Mouse (Mus musculus): Measurements from ENCODE around the gene Rps10. TPM values are rescaled to one million over a fixed set of nuclear protein-coding genes. Genes with fewer than 3 reads are reported as not detected.

Rps10 gene
- total RNA-seq, 2 experiments from 2014 or later, result 444 to 464 TPM

DNA sequence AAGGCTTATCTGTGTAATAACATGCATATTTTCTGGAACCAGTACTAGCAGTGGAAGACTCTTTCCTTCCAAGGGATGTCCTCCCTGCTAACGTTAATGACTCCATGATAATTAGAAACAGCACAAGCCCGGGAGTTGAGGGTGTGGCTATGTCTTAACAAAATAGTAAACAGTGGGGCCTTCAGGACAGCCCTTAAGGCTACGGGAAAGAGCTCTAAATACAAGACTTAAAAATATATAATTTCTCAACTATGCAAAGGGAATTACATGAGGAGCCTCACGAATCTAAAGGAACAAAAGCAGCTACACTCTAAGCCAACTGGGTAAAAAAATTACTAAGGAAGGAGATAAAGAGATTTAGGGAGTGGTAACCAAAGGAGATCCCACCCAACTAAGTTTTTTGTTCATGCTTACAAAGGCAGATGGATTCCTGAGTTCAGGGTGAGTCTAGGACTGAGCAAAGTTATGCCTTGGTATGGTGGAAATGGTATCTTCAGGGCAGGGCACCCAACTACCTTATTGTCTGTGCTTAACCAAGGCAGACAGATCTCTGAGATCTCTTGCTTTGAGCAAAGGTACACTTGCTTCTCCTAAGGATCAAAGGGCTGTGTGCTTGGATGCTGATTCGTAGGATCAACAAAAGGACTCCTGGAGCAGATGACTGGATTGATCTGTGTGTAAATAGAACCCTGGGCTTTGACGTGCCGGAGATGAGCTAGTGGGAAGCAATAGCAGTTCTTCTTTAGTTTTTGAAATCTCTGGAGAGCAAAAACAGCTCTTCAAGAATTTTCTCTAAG, 10.8 kb downstream of the Rps10 start:
- intact Hi-C loops (cut with DNase I), result no loop called here
- no peak overlapping the region for H3K27ac ChIP-seq
- no peak for TF ChIP-seq CTCF (IDR thresholded peaks at IDR 0.05)
- no peak for DNase-seq (ENCODE audit: extremely low spot score in 1 of 2, low spot score in 2 of 2)
- no peak overlapping the region for H3K4me3 ChIP-seq

DNA sequence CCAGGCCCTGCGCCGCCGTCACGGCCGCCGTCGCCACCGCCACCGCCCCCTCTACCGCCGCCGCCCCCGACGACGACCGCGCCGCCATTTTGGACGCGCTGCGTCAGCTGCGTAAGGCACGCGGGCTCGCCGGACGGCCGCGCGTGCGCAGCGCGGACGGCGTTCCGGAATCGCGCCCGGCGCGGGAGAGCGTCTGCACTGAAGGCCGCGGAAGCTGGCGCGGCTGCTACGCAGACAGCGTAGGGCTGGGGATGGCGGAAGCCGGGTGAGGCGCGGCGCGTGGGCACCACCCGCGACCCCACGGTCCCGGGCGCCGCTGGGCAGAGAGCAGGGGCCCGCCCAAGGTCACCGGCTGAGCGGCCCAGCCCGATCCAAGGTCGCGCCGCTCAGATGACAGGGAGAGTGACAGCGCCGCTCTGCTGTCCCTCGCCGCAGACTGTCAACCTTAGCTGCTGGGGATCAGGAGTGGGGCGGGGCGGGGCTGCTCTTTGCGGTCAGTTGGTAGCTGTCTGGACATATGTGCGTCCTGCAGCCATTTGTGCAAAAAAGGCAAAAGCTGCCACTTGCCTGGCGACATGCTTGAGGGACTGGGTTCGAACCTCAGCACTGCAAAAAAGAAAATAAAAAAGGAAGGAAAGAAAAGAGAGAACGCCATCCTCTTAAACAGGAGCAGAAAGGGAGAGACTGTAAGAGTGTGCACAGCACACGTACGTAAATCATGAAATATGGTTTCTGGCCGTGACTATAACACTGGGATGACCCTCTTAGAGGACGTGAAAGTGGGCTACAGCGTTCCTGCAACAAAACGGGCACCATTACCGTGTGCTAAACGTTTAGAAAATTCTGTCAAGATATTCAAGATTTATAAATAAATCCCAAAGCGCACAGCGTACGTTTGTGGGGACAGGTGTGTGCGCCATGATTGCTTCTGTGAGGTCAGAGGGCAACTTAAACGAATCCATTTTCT, 12.8 kb downstream of the Rps10 start, which contains the start of gene Nudt3:
TSS of gene Nudt3 (minus strand) at position 136 of the 967 bp plus-strand sequence.
- no peak for TF ChIP-seq CTCF (IDR thresholded peaks at IDR 0.05)
- Histone ChIP-seq H3K4me3 (peak within 1 kb of the TSS; percentile 73), H3K27ac (peak within 1 kb of the TSS; percentile 99)
- peak; percentile 91 to 92 for DNase-seq (ENCODE audit: extremely low spot score in 1 of 2, low spot score in 2 of 2)
- intact Hi-C loops (cut with DNase I), result loop anchor here (2.0 kb wide), 1 partner anchor 59 kb away; the partner anchor contains the start of gene AI413582

DNA sequence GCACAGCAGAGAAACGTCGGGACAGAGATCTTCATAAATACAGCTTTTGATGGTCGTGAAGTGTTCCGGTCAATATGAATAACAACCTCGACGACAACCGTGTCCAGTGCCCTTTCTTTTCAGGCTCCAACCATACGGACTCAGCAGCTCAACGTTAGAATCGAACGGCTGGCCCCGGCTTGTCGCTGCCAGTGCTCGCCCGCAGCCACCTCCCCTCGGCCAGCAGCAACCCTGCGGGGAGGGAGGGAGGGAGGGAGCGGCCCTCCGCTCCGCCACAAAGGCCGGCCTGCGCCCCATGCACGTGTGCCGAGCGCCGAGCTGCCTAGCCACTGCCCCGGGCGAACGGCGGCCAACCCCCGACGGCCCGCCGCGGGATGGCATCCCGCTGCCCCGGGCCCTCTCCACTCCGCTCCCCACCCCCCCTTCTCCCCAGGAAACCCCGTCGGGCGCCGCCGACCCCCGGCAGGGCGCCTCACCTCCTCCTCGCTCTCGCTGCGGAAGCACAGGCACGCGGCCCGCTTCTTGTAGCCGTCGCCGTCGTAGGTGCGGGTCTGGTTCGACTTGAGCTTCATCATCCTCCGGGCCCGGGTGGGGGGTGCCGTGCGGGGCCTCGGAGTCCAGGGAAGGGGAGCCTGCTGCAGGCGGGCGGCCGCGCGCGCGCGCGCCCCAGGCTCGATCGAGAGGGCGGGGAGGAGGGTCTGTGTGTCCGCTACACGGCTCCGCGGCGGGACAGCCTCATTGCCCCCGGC, 13.7 kb downstream of the Rps10 start:
- peak in 1 of 2 experiments; percentile 33 for DNase-seq (ENCODE audit: extremely low spot score in 1 of 2, low spot score in 2 of 2)
- Histone ChIP-seq H3K4me3 (peak overlapping the region; percentile 73), H3K27ac (peak overlapping the region; percentile 99)
- no peak for TF ChIP-seq CTCF (IDR thresholded peaks at IDR 0.05)
- intact Hi-C loops (cut with DNase I), result loop anchor here (2.0 kb wide), 1 partner anchor 58 kb away; the partner anchor contains the start of gene AI413582

DNA sequence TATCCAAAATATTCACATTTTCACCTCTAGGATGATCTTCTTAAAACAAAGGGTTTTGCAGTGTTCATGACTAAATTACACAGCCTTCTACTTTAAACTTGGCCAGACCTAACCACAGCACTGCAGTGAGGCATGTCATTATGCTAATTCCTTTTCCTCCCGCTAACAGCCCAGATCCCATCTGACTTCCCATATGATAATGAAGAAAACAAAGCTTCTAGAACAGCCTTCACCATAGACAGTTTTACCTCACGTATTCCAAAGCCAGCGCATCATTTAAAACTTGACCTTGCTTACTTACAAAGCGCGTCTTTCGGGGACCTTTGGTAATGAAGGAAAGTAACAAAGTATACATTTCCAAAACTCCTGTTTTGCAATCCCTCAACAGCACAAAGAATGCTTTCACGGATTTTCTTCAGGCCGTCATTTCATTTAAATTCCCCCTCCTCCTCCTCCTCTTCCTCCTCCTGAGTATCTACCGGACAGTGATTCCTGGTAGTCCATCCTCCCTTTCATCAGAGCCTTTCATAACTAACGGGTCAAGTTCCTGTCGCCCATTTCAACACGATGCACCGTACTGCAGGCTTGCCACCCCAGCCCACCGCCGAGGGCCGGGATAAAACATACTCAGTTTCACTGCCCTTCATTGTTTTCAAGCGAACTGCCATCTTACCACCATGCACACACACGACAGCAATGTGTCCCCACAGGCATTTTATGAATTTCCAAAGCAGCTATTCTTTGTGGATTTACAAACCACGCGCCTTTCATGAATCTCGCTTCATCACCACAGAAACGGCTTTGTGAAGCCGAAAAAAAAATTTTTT, 14.6 kb downstream of the Rps10 start:
- Histone ChIP-seq H3K4me3 (peak overlapping the region; percentile 73), H3K27ac (peak overlapping the region; percentile 99)
- TF ChIP-seq CTCF (IDR thresholded peaks at IDR 0.05), result no peak
- no peak for DNase-seq (ENCODE audit: extremely low spot score in 1 of 2, low spot score in 2 of 2)
- intact Hi-C loops (cut with DNase I), result loop anchor here (2.0 kb wide), 1 partner anchor 57 kb away; the partner anchor contains the start of gene AI413582

DNA sequence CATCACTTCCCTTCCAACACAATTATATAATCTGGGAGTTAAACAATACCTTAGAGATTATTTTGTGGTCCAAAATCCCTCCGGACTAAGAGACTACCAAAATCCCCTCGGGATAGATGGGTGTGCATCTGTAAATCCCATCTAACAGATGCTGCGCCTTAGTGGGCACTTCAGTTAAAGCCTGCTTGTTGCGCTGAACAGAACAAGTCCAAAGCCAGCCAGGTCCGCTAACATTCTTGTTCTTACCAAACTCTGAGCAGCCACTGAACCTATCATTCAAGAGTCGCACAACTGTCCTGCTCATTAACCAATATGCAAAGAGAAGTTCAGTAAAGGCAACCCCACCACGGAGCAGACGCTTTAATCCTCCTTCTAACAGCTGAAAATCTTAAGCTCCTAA, 15.3 kb downstream of the Rps10 start:
- TF ChIP-seq CTCF (IDR thresholded peaks at IDR 0.05), result no peak
- intact Hi-C loops (cut with DNase I), result no loop called here
- Histone ChIP-seq H3K4me3 (peak overlapping the region; percentile 73), H3K27ac (peak overlapping the region; percentile 99)
- no peak for DNase-seq (ENCODE audit: extremely low spot score in 1 of 2, low spot score in 2 of 2)

DNA sequence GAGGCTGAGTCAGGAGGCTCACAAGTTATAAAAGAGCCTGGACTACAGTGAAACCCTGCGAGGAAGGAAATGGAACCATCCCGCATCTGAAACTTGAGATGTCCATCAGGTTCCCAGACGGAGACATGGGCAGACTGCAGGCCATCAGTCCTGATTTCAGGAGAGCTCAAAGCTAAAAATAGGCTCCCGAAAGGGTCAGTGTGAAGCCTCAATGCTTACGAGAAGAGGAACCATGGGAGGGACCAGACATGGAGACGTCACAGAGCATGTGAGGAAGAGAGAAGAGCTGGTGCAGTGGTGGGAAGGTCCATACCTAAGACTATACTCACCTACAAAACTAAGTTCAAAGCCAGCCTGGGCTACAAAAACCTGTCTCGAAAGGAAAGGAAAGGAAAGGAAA, 21.1 kb downstream of the Rps10 start:
- no peak for TF ChIP-seq CTCF (IDR thresholded peaks at IDR 0.05)
- no peak for DNase-seq (ENCODE audit: extremely low spot score in 1 of 2, low spot score in 2 of 2)
- no peak overlapping the region for H3K4me3 ChIP-seq
- H3K27ac ChIP-seq, result no peak overlapping the region
- intact Hi-C loops (cut with DNase I), result no loop called here

DNA sequence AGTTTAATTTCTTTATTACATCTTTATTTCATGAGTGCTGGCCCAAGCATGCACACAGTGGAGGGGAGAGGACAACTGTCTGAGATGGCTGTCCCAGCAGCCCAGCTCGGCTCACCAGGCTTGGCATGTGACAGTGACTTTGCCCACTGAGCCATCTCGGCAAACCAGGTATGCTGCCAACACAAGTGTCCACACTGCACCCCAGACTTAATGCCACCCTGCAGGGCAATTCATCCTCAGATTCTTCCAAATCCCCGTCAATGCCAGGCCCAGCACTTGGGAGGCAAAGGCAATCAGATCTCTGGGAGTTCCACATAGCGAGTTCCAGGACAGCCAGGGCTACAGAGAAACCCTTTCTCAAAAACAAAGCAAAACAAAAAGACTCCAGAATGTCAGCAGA, 23.5 kb downstream of the Rps10 start:
- DNase-seq (ENCODE audit: extremely low spot score in 1 of 2, low spot score in 2 of 2), result no peak
- TF ChIP-seq CTCF (IDR thresholded peaks at IDR 0.05), result no peak
- intact Hi-C loops (cut with DNase I), result no loop called here
- H3K27ac ChIP-seq, result peak overlapping the region; percentile 76
- H3K4me3 ChIP-seq, result no peak overlapping the region

DNA sequence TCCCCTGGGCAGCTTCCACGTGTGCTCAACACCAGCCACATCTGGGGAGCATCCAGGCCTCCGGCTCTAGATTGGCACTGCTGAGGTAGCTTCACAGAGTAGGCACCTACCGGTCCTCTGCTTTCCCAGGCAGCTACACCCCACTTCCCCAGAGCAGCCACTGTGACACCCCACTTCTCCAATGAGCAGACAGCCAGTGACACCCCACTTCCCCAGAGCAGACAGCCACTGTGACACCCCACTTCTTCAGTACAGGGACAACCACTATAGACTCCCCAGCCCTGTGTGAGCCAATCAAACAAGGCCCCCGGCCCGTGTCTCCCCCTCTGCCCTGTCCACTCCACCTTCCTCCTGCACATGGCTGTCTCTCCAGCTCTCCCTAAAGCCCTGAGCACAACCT, 24.5 kb downstream of the Rps10 start:
- intact Hi-C loops (cut with DNase I), result no loop called here
- peak overlapping the region; percentile 76 for H3K27ac ChIP-seq
- no peak for DNase-seq (ENCODE audit: extremely low spot score in 1 of 2, low spot score in 2 of 2)
- no peak for TF ChIP-seq CTCF (IDR thresholded peaks at IDR 0.05)
- H3K4me3 ChIP-seq, result no peak overlapping the region

DNA sequence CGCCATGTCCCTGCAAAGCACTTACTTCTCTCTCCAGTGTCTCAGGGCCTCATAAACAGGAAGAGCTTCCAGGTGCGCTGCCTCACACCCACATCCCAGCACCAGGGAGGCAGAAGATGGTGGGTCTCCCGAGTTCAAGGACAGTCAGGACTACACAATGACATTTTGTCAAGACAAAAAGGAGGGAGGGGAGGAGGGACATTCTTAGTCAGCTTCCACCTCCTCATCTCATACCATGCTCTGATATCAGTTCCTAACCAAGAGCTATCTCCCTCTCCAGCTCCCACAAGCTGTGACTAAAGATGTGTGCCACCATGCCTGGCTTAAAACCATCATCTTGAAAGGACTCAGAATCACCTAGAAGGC, 25.0 kb downstream of the Rps10 start:
- Histone ChIP-seq H3K27ac (peak overlapping the region; percentile 76), H3K4me3 (no peak overlapping the region)
- DNase-seq (ENCODE audit: extremely low spot score in 1 of 2, low spot score in 2 of 2), result no peak
- no peak for TF ChIP-seq CTCF (IDR thresholded peaks at IDR 0.05)
- intact Hi-C loops (cut with DNase I), result no loop called here

DNA sequence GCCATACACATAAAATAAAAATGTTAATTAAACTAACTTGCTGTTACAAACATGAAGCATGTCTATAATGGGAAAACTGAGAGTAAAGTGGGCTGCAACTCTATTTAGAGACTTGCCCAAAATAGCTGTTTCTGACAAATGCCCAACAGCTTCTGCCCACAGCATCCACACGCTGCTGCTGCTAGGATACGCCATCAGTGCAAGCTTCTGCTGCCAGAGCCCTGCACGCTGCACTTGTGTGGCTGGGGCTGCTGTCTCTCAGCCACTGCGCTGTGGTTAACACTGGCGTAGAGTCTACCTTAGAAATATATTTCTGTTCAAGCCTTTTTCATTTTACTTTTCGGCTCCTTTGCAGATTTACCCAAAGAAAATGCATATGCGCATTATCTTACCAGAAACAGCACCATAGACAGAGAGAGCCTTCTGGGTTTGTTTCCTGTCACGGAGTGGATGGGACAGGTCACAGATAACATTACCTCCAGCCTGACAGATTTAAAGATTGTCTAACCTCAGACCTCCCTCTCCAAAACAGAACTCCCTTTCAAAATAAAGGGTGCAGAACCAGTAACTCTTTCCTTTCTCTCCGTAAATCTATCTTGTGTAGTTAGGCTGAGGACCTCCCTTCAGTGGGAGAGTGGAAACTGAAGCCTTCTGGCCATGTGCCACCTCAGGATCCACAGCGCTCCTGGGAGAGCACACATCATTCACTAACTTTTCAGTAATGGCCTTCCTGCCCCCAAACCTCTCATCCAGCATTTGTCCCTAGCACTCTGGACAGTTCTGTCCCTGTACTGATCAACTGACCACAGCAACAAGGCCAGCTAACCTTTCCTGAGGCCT, 25.6 kb downstream of the Rps10 start:
- H3K27ac ChIP-seq, result peak overlapping the region; percentile 76
- intact Hi-C loops (cut with DNase I), result no loop called here

More for the DNA sequence above, 25.6 kb downstream of the Rps10 start:
- no peak for TF ChIP-seq CTCF (IDR thresholded peaks at IDR 0.05)
- H3K4me3 ChIP-seq, result peak overlapping the region; percentile 4; the same call in 1 of the 2 replicates
- DNase-seq (ENCODE audit: extremely low spot score in 1 of 2, low spot score in 2 of 2), result peak; percentile 65 to 66

Measured in left cerebral cortex, adult 2 months (tissue).